Mouse (Mus musculus) bone marrow macrophage, adult 2 months (primary cell): ENCODE results near the gene Sntb2.

Source experiments
- CTCF ChIP-seq: IDR thresholded peaks from 2 replicates; pipeline ENCODE4 v1.5.1; 2012; ENCODE audit warnings: low read depth, mild to moderate bottlenecking, low read length, moderate library complexity
- POLR2A ChIP-seq: IDR thresholded peaks from 2 replicates; pipeline ENCODE4 v1.6.1; 2012; ENCODE audit warnings: mild to moderate bottlenecking, low read depth, low read length, borderline replicate concordance

DNA sequence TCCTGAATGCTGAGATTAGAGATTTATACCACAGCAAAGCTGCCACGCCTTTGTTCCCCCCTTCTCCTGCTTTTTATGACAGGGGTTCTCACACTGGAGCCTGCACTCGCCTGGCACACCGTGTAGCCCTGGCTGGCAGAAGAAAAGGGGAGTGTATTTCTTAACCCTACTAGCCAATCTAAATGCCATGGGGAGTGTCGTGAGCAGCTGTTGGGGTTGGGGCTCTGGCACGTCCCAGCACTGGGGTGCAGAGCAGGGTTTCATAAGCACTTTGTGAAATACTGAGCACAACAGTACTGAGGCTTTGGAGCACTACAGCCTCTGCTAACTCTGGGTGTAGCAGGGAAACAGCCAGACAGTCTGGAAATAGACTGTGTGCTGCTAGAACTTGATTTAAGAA is 36.1 kb upstream of the Sntb2 start:
- TF ChIP-seq CTCF (no peak), POLR2A (no peak)
